Mouse (Mus musculus) heart, postnatal 14 days (tissue): ENCODE data around the gene Erap1. TPM values are rescaled to one million over a fixed set of nuclear protein-coding genes. Genes with fewer than 3 reads are reported as not detected.
A peak's percentile ranks its signal among the peaks of the same experiment; 100 is the strongest.
"Not testable (repeated sequence)": the region's sequence is repeated elsewhere in the genome, so short reads cannot be mapped to it uniquely, and the experiment has no call there.

Source experiments
- DNase-seq, 2 experiments: peaks; one replicate each; pipeline ENCODE4 v3.0.0; 2021 to 2022
- intact Hi-C: fragments of 180-260 bp; cut with DNase I; formaldehyde crosslinking; loops from one replicate; pipeline ENCODE4 v1.15.1; 2025
- long read RNA-seq, 2 experiments: library from polyadenylated mRNA; stranded (forward); transcript quantifications; one replicate each; pipeline ENCODE4 v2.0.0; 2021
- total RNA-seq, 2 experiments: library from RNA; stranded (reverse); gene quantifications; 2 replicates each; pipeline ENCODE4 v1.2.3; 2021

Erap1 gene
- 10 to 100 TPM; 37.2 to 42.1 TPM for total RNA-seq
- long read RNA-seq, experiment 1, full-length matches to known transcripts: 17 of 19 reads
- long read RNA-seq, experiment 1, partial matches to known transcripts: 1 of 19 reads
- long read RNA-seq, experiment 1, other reads (novel, unspliced or antisense): 1 of 19 reads
- long read RNA-seq, experiment 2, full-length matches to known transcripts: 14 of 18 reads
- long read RNA-seq, experiment 2, partial matches to known transcripts: 2 of 18 reads
- long read RNA-seq, experiment 2, other reads (novel, unspliced or antisense): 2 of 18 reads

GRCm38 (mm10) chr13:74638793-74639711, at the start of gene Erap1:
Gene Erap1 (plus strand): TSS chr13:74639568.
- intact Hi-C loops: loop anchor here (5.0 kb wide), 1 partner anchor 133 kb away; no protein-coding TSS in a partner anchor
- peak; percentile 13 to 28 for DNase-seq

GRCm38 (mm10) chr13:74591401-74591821, 48.0 kb upstream of the Erap1 start:
- peak; percentile 5 to 6 for DNase-seq
- intact Hi-C loops: not testable (repeated sequence)

- intact Hi-C loops, DNase-seq: not testable (repeated sequence)
Measured at GRCm38 (mm10) chr13:74591828-74592227, 47.5 kb upstream of the Erap1 start.

GRCm38 (mm10) chr13:74597022-74597421, 42.3 kb upstream of the Erap1 start:
- DNase-seq, intact Hi-C loops: not testable (repeated sequence)

- intact Hi-C loops: not testable (repeated sequence)
Measured at GRCm38 (mm10) chr13:74601776-74602175, 37.6 kb upstream of the Erap1 start.

GRCm38 (mm10) chr13:74617163-74618019, 22.0 kb upstream of the Erap1 start:
- peak; percentile 77 to 82 for DNase-seq
- intact Hi-C loops: loop anchor here (10.0 kb wide), 1 partner anchor 53 kb away; no protein-coding TSS in a partner anchor

More at GRCm38 (mm10) chr13:74601776-74602175, 37.6 kb upstream of the Erap1 start:
- not testable (repeated sequence) for DNase-seq

- no peak for DNase-seq
- intact Hi-C loops: no loop called here
Measured at GRCm38 (mm10) chr13:74632327-74632726, 7.0 kb upstream of the Erap1 start.

GRCm38 (mm10) chr13:74632857-74633256, 6.5 kb upstream of the Erap1 start:
- intact Hi-C loops: no loop called here
- no peak for DNase-seq

- intact Hi-C loops: loop anchor here (5.0 kb wide), 2 partner anchors 132 to 167 kb away; partner anchors contain the start of gene Cast
- peak; percentile 85 to 87 for DNase-seq
Measured at GRCm38 (mm10) chr13:74639712-74640522, 549 bp downstream of the Erap1 start.

- DNase-seq: not testable (repeated sequence)
- intact Hi-C loops: loop anchor here (5.0 kb wide), 1 partner anchor 167 kb away; the partner anchor contains the start of gene Cast
Measured at GRCm38 (mm10) chr13:74640523-74640920, 1.2 kb downstream of the Erap1 start.

GRCm38 (mm10) chr13:74695497-74696193, 56.3 kb downstream of the Erap1 start:
- intact Hi-C loops: no loop called here
- no peak for DNase-seq

- no peak for DNase-seq
- intact Hi-C loops: no loop called here
Measured at GRCm38 (mm10) chr13:74696225-74696624, 56.9 kb downstream of the Erap1 start.

- no peak for DNase-seq
- intact Hi-C loops: no loop called here
Measured at GRCm38 (mm10) chr13:74719002-74719401, 79.6 kb downstream of the Erap1 start.

- intact Hi-C loops: no loop called here
- no peak for DNase-seq
Measured at GRCm38 (mm10) chr13:74733726-74734125, 94.4 kb downstream of the Erap1 start.

GRCm38 (mm10) chr13:74735834-74736233, 96.5 kb downstream of the Erap1 start:
- DNase-seq: no peak
- intact Hi-C loops: no loop called here

GRCm38 (mm10) chr13:74736396-74736795, 97.0 kb downstream of the Erap1 start:
- intact Hi-C loops: no loop called here
- no peak for DNase-seq
